Comparison of ENCODE assay signal across 21 mouse cellular contexts in genomic region chr1:36010834-36011233, GRCm38 (mm10).
"Had no signal": no experiment of that assay in that cellular context is flagged by ENCODE, and none has a peak within 500 bp of the region (broad histone marks: within the 10 kb centered on the region; RNA-seq: fewer than 3 reads in every experiment).

No protein-coding gene starts in this region.

- H3K9me3 ChIP-seq: liver, embryonic 15.5 days; lung, embryonic 15.5 days; midbrain, embryonic 10.5 days; neural tube, embryonic 12.5 days; neural tube, embryonic 15.5 days; stomach, embryonic 15.5 days had no signal

- H3K27ac ChIP-seq: kidney, postnatal 0 days; left cerebral cortex, adult 2 months; liver, embryonic 15.5 days; lung, embryonic 15.5 days; midbrain, embryonic 10.5 days; neural tube, embryonic 12.5 days; neural tube, embryonic 15.5 days; stomach, embryonic 15.5 days had no signal

- H3K4me3 ChIP-seq: left cerebral cortex, adult 2 months; liver, embryonic 15.5 days; lung, embryonic 15.5 days; megakaryocyte, embryonic 14.5 days; midbrain, embryonic 10.5 days; neural tube, embryonic 12.5 days; neural tube, embryonic 15.5 days; stomach, embryonic 15.5 days had no signal

- H3K4me1 ChIP-seq: liver, embryonic 15.5 days; neural tube, embryonic 12.5 days; neural tube, embryonic 15.5 days; stomach, embryonic 15.5 days had no signal

- DNase-seq: kidney, adult 2 months; kidney, postnatal 36 days; layer of hippocampus, postnatal 36 days; lung, adult 18-20 months; lung, postnatal 10 days; lung, postnatal 36 days; midbrain, embryonic 14.5 days; right cerebral cortex, adult 18-20 months; right cerebral cortex, postnatal 14 days; right cerebral cortex, postnatal 4 days; thymus, postnatal 25 days had no signal

- H3K36me3 ChIP-seq: liver, embryonic 15.5 days; lung, embryonic 15.5 days; midbrain, embryonic 10.5 days; neural tube, embryonic 12.5 days; neural tube, embryonic 15.5 days; stomach, embryonic 15.5 days had no signal

- H3K4me2 ChIP-seq: liver, embryonic 11.5 days; liver, embryonic 15.5 days; lung, embryonic 15.5 days; neural tube, embryonic 12.5 days; neural tube, embryonic 15.5 days; stomach, embryonic 15.5 days had no signal

- H3K27me3 ChIP-seq: liver, embryonic 15.5 days; lung, embryonic 15.5 days; neural tube, embryonic 12.5 days; neural tube, embryonic 15.5 days; stomach, embryonic 15.5 days had no signal

- H3K9ac ChIP-seq: liver, embryonic 15.5 days; lung, embryonic 15.5 days; neural tube, embryonic 12.5 days; neural tube, embryonic 15.5 days; stomach, embryonic 15.5 days had no signal
